Mouse (Mus musculus) CH12.LX (cell line): ENCODE measurements at regions not wholly inside any gene's neighbourhood (a gene's known extent, or its start where the extent isn't known, plus 50 kb on each side); places are given as distances from the start of the nearest gene placed in this dataset.

ENCODE experiments used
- DNase-seq: peaks from one replicate; pipeline ENCODE4 v3.0.0-alpha.2; 2013; ENCODE audit errors: extremely low read depth
- H3K27ac ChIP-seq: 2 replicates; pipeline ENCODE4 v1.5.1; 2012; ENCODE audit warnings: low read depth, mild to moderate bottlenecking, control low read depth, moderate library complexity; ENCODE audit not compliant: insufficient read depth
- H3K27me3 ChIP-seq: replicated peaks from 2 replicates; pipeline ENCODE3; 2012; ENCODE audit warnings: inconsistent platforms
- H3K36me3 ChIP-seq, 2 experiments: replicated peaks in 1 of 2; 2 replicates each; pipeline versions ENCODE3 to v1.6.1; 2012; ENCODE audit warnings: inconsistent platforms in 1 of 2, low read length in 1 of 2, mild to moderate bottlenecking in 1 of 2, mixed read lengths in 1 of 2, moderate library complexity in 1 of 2; ENCODE audit not compliant: control insufficient read depth in 1 of 2, insufficient read depth in 1 of 2
- H3K4me1 ChIP-seq, 2 experiments: 2 replicates each; pipeline ENCODE4 v1.6.1; 2012; ENCODE audit warnings: inconsistent platforms in 1 of 2, moderate library complexity in 1 of 2; ENCODE audit not compliant: insufficient read depth in 2 of 2, control insufficient read depth in 1 of 2
- H3K4me2 ChIP-seq: 2 replicates; pipeline ENCODE4 v1.6.1; 2012; ENCODE audit warnings: low read depth, mild to moderate bottlenecking, control low read depth; ENCODE audit not compliant: poor library complexity, insufficient read depth, severe bottlenecking
- H3K4me3 ChIP-seq, 3 experiments: fragments of 150-350 bp in 1 of 3; sonication (generic) in 1 of 3; replicated peaks in 1 of 3; 2 replicates each; pipeline versions ENCODE3 to v1.5.1; 2011 to 2012; ENCODE audit warnings: low read depth in 2 of 3, low read length in 2 of 3, mild to moderate bottlenecking in 2 of 3, moderate library complexity in 2 of 3, control low read depth in 1 of 3, improper control_type of control experiment in 1 of 3, inconsistent platforms in 1 of 3, mixed read lengths in 1 of 3; ENCODE audit not compliant: poor library complexity in 1 of 3
- H3K79me2 ChIP-seq: replicated peaks from 2 replicates; pipeline ENCODE4 v1.6.1; 2012; ENCODE audit warnings: mild to moderate bottlenecking, moderate library complexity; ENCODE audit not compliant: control insufficient read depth, poor library complexity, insufficient read depth, severe bottlenecking; ENCODE audit errors: extremely low read depth
- H3K9ac ChIP-seq: 2 replicates; pipeline ENCODE4 v1.6.1; 2012; ENCODE audit warnings: low read depth, mild to moderate bottlenecking, control low read depth, moderate library complexity; ENCODE audit not compliant: insufficient read depth
- H3K9me3 ChIP-seq: replicated peaks from 2 replicates; pipeline ENCODE3; 2012; ENCODE audit warnings: low read length, inconsistent platforms, mixed read lengths
- BHLHE40 ChIP-seq: IDR thresholded peaks from 2 replicates; pipeline ENCODE4 v1.6.1; 2011; ENCODE audit warnings: mild to moderate bottlenecking, low read depth, low read length, improper control_type of control experiment
- CHD1 ChIP-seq: IDR thresholded peaks from 2 replicates; pipeline ENCODE4 v1.6.1; 2012; ENCODE audit warnings: low read depth, low read length, improper control_type of control experiment, inconsistent platforms
- CHD2 ChIP-seq: IDR thresholded peaks from 2 replicates; pipeline ENCODE4 v1.6.1; 2011; ENCODE audit warnings: low read length, improper control_type of control experiment
- CTCF ChIP-seq, 2 experiments: IDR thresholded peaks in 1 of 2; conservative IDR thresholded peaks in 1 of 2; 2 replicates each; pipeline ENCODE4 v1.5.1; 2011 to 2012; ENCODE audit warnings: low read depth in 2 of 2, low read length in 2 of 2, improper control_type of control experiment in 1 of 2, inconsistent platforms in 1 of 2, mild to moderate bottlenecking in 1 of 2, moderate library complexity in 1 of 2
- E2F4 ChIP-seq: IDR thresholded peaks from 2 replicates; pipeline ENCODE4 v1.6.1; 2011; ENCODE audit warnings: low read depth, low read length, improper control_type of control experiment; ENCODE audit not compliant: insufficient replicate concordance
- EP300 ChIP-seq: IDR thresholded peaks from 2 replicates; pipeline ENCODE4 v1.6.1; 2011; ENCODE audit warnings: low read length, improper control_type of control experiment
- GABPA ChIP-seq: IDR thresholded peaks from 2 replicates; pipeline ENCODE4 v1.6.1; 2012; ENCODE audit warnings: low read depth, low read length, improper control_type of control experiment, inconsistent platforms; ENCODE audit not compliant: insufficient replicate concordance
- IRF4 ChIP-seq: IDR thresholded peaks from 2 replicates; pipeline ENCODE4 v1.6.1; 2014; ENCODE audit warnings: low read depth, mild to moderate bottlenecking, inconsistent platforms, low read length, improper control_type of control experiment
- JUND ChIP-seq: conservative IDR thresholded peaks from 2 replicates; pipeline ENCODE4 v1.6.1; 2011; ENCODE audit warnings: low read depth, low read length, improper control_type of control experiment
- KAT2A ChIP-seq: IDR thresholded peaks from 2 replicates; pipeline ENCODE4 v1.6.1; 2012; ENCODE audit warnings: low read length, improper control_type of control experiment, inconsistent platforms; ENCODE audit not compliant: insufficient replicate concordance
- MAZ ChIP-seq: IDR thresholded peaks from 2 replicates; pipeline ENCODE4 v1.6.1; 2012; ENCODE audit warnings: low read depth, mild to moderate bottlenecking, inconsistent platforms, low read length, improper control_type of control experiment, moderate library complexity
- MYC ChIP-seq: IDR thresholded peaks from 2 replicates; pipeline ENCODE4 v1.6.1; 2011; ENCODE audit warnings: low read depth, mild to moderate bottlenecking, improper control_type of control experiment, low read length
- NRF1 ChIP-seq: IDR thresholded peaks from 2 replicates; pipeline ENCODE4 v1.6.1; 2014; ENCODE audit warnings: low read depth, mild to moderate bottlenecking, inconsistent platforms, low read length, improper control_type of control experiment, moderate library complexity
- POLR2A ChIP-seq: IDR thresholded peaks from 2 replicates; pipeline ENCODE4 v1.6.1; 2011; ENCODE audit warnings: low read depth, mild to moderate bottlenecking, improper control_type of control experiment, low read length
- RAD21 ChIP-seq: IDR thresholded peaks from 2 replicates; pipeline ENCODE4 v1.6.1; 2011; ENCODE audit warnings: low read depth, mild to moderate bottlenecking, low read length, improper control_type of control experiment, moderate library complexity
- SMC3 ChIP-seq: IDR thresholded peaks from 2 replicates; pipeline ENCODE4 v1.6.1; 2011; ENCODE audit warnings: low read depth, low read length, improper control_type of control experiment
- TBP ChIP-seq: conservative IDR thresholded peaks from 2 replicates; pipeline ENCODE4 v1.6.1; 2011; ENCODE audit warnings: low read depth, low read length, improper control_type of control experiment
- UBTF ChIP-seq: IDR thresholded peaks from 2 replicates; pipeline ENCODE4 v1.6.1; 2012; ENCODE audit warnings: low read depth, mild to moderate bottlenecking, inconsistent platforms, low read length, improper control_type of control experiment, moderate library complexity
- USF1 ChIP-seq: IDR thresholded peaks from 2 replicates; pipeline ENCODE4 v1.6.1; 2014; ENCODE audit warnings: low read depth, mild to moderate bottlenecking, inconsistent platforms, low read length, improper control_type of control experiment
- ZKSCAN1 ChIP-seq: IDR thresholded peaks from 2 replicates; pipeline ENCODE4 v1.6.1; 2012; ENCODE audit warnings: low read depth, inconsistent platforms, low read length, improper control_type of control experiment, borderline replicate concordance
- ZMIZ1 ChIP-seq: IDR thresholded peaks from 2 replicates; pipeline ENCODE4 v1.6.1; 2012; ENCODE audit warnings: low read depth, mild to moderate bottlenecking, inconsistent platforms, low read length, improper control_type of control experiment
- dilution Hi-C: fragments of 300-500 bp; cut with MboI; formaldehyde crosslinking; loops from 2 replicates; pipeline ENCODE4 v1.14.3; 2020; ENCODE audit warnings: low sequenced_read_pairs; ENCODE audit not compliant: extremely low pct_unique_long_range_greater_than_20kb, extremely low pct_ligation_motif_present
- in situ Hi-C: fragments of 300-500 bp; cut with MboI; formaldehyde crosslinking; loops from 3 replicates; pipeline ENCODE4 v1.14.3; 2019; ENCODE audit warnings: low sequenced_read_pairs, low pct_ligation_motif_present, low pct_unique_long_range_greater_than_20kb, mixed read lengths

GRCm38 (mm10) chr8:12504777-12505176 is 68.1 kb upstream of the Spaca7 start:
- dilution Hi-C loops, result no loop called here
- Histone ChIP-seq H3K79me2 (no peaks in the 10 kb centered on the region), H3K4me3 (no peak overlapping the region), H3K9me3 (peaks cover 5% of the 10 kb centered on the region), H3K36me3 (no peaks in the 10 kb centered on the region), H3K9ac (no peak overlapping the region), H3K4me1 (no peaks in the 10 kb centered on the region), H3K4me2 (no peak overlapping the region), H3K27ac (no peak overlapping the region), H3K27me3 (peaks cover 88% of the 10 kb centered on the region)
- in situ Hi-C loops, result no loop called here
- TF ChIP-seq ZMIZ1, result no peak
- no peak for TF ChIP-seq CHD1
- TF ChIP-seq ZKSCAN1, result no peak
- TF ChIP-seq KAT2A, result no peak
- no peak for DNase-seq

- Histone ChIP-seq H3K4me3 (no peak overlapping the region), H3K27me3 (peaks cover 82% of the 10 kb centered on the region), H3K79me2 (no peaks in the 10 kb centered on the region), H3K36me3 (no peaks in the 10 kb centered on the region), H3K4me1 (no peaks in the 10 kb centered on the region), H3K27ac (no peak overlapping the region), H3K9me3 (peaks cover 5% of the 10 kb centered on the region), H3K9ac (no peak overlapping the region), H3K4me2 (no peak overlapping the region)
- dilution Hi-C loops, result no loop called here
- TF ChIP-seq POLR2A, result no peak
- TF ChIP-seq E2F4, result no peak
- TF ChIP-seq USF1, result no peak
- no peak for TF ChIP-seq GABPA
- TF ChIP-seq CTCF (conservative IDR thresholded peaks at IDR 0.05 in 1 of 2, IDR thresholded peaks at IDR 0.05 in 1 of 2; ENCODE audit: low read depth in 2 of 2, low read length in 2 of 2), result no peak
- no peak for DNase-seq
- in situ Hi-C loops, result no loop called here
Measured at GRCm38 (mm10) chr8:12510233-12510632, 62.6 kb upstream of the Spaca7 start.

- Histone ChIP-seq H3K27ac (no peak overlapping the region), H3K79me2 (no peaks in the 10 kb centered on the region), H3K9me3 (no peaks in the 10 kb centered on the region), H3K36me3 (no peaks in the 10 kb centered on the region), H3K27me3 (peaks cover 73% of the 10 kb centered on the region), H3K9ac (no peak overlapping the region), H3K4me2 (no peak overlapping the region), H3K4me3 (no peak overlapping the region), H3K4me1 (no peaks in the 10 kb centered on the region)
- TF ChIP-seq EP300 (no peak), POLR2A (no peak), CHD2 (no peak), TBP (no peak), BHLHE40 (no peak), SMC3 (no peak), MAZ (no peak), ZKSCAN1 (no peak), JUND (no peak), RAD21 (no peak), NRF1 (no peak), CTCF (conservative IDR thresholded peaks at IDR 0.05 in 1 of 2, IDR thresholded peaks at IDR 0.05 in 1 of 2; ENCODE audit: low read depth in 2 of 2, low read length in 2 of 2) (no peak), IRF4 (no peak), MYC (no peak), UBTF (no peak)
- in situ Hi-C loops (no loop called here), dilution Hi-C loops (no loop called here)
- no peak for DNase-seq
Measured at GRCm38 (mm10) chr8:12513042-12513441, 59.8 kb upstream of the Spaca7 start.
